Mouse (Mus musculus): ENCODE results near the gene Ubqln1.

Gene Ubqln1

GRCm38 (mm10) chr13:58197981-58198640 is 17.3 kb downstream of the Ubqln1 start:
- DNase-seq = no peak

- no peak for DNase-seq
Measured at GRCm38 (mm10) chr13:58197211-58197610, 18.2 kb downstream of the Ubqln1 start.

DNA sequence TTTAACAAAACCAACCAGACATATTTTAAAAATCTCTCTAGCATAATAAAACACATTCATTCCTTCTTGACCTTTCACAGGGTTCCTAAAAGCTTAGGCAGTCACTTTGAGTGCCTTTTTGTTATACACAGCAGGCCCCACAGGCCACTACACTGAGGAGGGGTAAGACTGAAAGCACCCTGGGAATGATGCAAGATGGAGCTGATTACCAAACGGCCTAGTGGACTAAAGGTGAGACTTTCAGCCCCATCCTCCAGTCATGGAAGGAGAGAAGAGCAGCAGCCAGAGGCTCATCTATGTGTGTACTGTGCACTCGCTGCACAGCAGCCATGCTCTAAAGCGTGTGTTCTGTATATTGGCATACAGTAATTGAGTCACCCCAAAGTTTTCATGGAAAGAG is 20.5 kb downstream of the Ubqln1 start:
- DNase-seq = no peak

DNA sequence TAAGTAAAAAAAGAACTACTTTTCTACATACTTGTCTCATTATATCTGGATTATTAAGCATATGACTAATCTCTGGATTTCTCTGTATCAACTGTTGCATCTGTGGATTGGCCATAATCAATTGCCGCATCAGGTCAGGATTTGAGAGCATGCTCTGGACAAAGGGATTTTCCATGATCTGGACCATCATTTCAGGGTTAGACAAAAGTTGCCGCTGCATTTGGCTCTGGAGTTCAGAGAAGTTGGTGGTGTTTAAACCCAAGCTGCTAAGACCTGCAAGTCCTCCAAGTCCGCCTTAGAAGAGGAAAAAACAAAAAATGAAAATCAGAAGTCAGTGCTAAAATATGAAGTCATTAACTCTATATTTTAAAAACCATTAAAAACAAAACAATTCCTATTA is 22.2 kb downstream of the Ubqln1 start:
- DNase-seq = no peak

DNA sequence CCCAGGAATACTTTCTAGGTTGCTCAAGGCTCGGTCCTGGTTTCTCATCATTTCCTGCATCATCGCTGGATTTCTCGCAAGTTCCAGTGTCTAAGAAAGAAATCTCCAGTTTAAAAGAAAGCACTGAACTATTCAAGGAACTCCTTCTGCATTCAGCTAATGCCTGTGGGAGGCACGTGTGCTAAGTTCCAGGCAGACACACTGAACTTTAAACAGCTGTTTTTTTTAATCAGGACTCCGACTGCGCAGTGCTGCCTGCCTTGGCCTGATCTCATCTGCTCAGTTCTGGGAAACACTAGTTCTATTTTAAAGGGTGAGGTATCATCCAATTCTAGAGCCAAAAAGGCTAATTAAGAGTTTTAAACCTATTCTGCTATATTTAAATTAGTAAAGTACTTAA is 23.3 kb downstream of the Ubqln1 start:
- DNase-seq = peak; percentile 35

- no peak for DNase-seq
Measured at GRCm38 (mm10) chr13:58191516-58191915, 23.9 kb downstream of the Ubqln1 start.

- DNase-seq = no peak
Measured at GRCm38 (mm10) chr13:58189473-58189872, 26.0 kb downstream of the Ubqln1 start.

DNA sequence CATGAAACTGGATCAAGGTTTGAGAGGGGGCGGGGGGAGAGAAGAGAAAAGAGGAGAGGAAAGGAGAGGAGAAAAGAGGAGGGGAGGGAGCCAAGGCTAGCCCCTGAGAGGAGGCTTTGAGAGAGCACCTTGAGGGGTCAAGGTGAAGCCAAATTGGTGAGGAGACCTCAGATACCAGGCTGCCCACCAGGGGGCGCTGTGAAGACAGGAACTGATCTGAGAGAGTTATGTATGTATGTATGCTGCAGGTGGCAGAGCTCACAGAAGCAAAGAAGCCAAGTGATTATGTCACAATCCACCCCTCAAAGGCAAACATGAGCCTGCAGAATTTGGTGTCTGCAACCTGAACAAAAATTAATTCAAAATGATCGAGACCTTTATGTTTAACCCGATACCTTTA is 27.0 kb downstream of the Ubqln1 start:
- peak; percentile 88 for DNase-seq

GRCm38 (mm10) chr13:58187751-58188150 is 27.7 kb downstream of the Ubqln1 start:
- no peak for DNase-seq

GRCm38 (mm10) chr13:58186281-58186680 is 29.2 kb downstream of the Ubqln1 start:
- no peak for DNase-seq

DNA sequence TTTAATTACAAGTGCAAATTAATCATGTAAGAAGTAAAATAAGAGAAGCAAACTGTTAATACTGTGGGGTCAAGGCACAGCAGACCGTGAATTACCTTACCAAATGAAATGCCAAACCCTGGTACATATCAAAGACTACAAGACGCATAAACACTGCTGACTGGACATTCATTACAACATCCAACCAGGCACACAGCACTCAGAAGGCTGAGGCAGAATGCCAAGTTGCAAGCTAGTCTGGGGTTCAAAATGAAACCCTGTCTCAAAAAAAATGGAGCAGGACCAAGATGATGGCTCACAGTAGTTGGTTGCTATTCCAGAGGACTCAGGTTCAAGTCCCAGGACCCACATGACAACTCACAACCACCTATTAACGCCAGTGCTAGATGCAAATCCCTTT is 31.3 kb downstream of the Ubqln1 start:
- DNase-seq = no peak

DNA sequence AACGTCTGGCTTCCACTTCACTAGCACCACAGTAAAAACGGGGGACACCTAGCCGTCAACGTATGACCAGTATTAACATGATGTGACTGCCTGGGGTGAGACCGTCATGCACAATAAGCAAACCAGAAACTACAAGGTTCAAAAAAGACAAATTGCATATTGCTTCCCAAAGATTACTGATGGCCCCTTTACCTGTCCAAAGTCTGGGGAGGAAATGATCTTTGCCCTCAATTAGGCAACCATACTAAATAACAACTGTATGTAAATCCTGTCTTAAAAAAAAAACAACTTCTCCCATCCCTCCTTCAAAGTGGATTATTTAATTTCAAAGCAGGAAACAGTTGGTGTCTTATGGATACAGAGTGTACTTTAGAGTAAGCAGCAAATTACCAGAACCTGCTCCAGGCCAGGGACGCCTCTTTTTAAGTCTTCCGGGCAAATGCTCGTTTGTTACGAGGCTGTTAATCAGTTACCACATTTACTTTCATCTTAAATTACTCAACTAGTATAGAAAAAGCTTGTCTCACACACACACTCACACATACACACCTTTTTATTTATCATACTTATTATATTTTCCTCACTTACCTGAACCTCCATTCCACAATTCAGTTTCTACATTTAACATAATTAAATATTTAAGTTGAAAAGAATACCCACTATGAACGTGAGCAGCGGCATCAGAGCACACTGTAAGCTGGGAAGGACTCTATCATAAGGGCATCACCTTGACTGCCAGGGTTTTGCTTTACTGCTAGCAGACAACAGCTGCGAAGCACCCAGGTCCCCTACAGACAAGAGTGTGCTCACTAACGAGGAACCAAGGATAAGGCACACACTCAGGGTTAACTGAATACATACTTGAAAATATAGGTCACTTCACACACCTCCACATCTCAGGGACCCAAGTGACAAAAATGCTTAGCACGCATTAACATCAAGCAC is 33.6 kb downstream of the Ubqln1 start:
- DNase-seq = no peak

GRCm38 (mm10) chr13:58177511-58178208 is 37.8 kb downstream of the Ubqln1 start:
- peak; percentile 100 for DNase-seq

DNA sequence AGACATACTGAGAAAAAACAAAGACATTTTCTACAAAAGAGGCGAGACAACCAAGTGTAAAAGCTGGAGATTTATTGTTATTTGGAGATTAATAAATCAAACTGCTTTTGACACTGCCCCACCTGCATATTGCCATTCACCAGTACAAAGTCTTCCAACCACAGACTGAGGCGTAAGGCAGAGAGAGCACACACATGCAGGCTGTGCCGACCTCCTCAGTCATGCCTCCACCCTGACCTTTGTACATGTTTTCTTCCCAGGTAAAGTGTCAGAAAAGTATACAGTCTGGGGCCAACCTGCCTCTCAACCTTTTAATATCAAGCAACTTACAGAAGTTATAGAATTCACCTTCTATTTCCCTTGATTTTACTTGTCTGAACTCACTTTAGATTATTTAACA is 39.3 kb downstream of the Ubqln1 start:
- no peak for DNase-seq

GRCm38 (mm10) chr13:58168119-58168518 is 47.3 kb downstream of the Ubqln1 start:
- DNase-seq = no peak

DNA sequence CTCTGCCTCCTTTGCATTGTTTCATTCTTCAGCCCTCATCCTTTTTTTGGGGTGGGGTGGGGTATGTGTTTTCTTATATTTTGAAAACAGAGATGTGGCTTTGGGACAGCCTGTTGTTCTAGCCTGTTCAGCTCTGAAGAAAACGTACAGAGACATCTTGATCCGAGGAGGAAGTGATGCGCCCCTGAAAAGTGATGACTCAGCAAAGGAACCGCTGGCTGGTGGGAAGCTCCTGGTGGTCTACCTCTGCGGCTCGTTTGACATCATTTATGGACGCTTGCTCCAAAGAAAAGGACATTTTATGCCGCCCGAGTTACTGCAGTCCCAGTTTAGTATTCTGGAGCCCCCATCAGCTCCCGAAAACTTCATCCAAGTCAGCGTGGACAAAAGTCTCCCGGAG is 52.1 kb downstream of the Ubqln1 start:
- DNase-seq = no peak

DNA sequence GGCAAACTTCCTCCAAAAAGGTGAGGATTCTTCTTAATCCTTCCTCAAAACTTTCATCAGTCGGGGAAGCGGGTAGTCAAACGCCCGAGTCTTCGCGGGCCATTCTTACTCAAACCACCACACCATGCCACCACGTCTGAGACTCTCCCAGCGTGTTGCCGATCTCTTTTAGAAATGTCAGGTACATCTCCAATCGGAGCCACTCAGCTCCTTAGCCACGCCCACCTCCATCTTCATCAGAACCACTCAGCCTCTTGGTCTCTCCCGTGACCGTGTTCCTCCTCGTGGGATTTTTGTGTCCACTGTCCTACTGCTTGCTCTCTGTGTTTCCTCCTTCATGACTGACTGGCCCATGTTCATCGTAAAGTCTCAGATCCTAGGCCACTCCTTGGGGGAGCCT is 54.7 kb downstream of the Ubqln1 start:
- DNase-seq = no peak

DNA sequence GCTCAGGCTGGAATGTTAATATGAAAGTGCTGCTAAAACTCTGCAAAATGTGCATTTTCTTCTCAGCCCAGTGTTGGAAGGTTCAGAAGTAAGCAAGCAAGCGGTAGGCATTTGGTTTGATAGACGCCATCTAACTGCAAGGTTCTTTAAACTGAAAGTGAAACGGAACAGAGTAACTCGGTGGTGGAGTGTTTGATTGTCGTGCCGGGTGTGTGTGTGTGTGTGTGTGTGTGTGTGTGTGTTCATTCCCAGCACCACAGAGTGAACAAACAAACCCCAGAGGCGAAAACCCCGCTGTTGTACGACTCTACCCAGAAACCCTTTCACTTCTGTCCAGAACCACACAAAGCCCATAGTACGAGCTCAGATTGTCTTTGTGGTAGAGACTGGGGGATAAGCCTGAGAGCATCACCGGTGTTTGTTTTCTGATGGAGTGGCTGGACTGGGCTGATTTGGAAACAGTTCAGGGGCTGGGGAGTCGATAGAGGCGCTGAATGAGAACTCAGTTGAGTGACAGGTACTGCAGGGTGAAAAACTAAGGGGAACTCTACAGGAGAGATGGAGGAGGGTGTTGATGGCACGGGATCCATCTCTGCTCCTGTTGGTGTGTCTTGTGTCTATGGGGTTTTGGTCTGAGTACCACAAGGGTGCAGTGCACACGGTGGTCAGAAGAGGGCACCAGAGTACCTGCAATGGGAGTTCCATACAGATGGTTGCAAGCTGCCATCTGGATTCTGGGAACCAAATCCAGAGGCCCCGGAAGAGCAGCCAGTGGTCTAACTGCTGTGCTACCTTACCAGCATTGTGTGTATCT is 57.1 kb downstream of the Ubqln1 start:
- peak; percentile 91 for DNase-seq

DNA sequence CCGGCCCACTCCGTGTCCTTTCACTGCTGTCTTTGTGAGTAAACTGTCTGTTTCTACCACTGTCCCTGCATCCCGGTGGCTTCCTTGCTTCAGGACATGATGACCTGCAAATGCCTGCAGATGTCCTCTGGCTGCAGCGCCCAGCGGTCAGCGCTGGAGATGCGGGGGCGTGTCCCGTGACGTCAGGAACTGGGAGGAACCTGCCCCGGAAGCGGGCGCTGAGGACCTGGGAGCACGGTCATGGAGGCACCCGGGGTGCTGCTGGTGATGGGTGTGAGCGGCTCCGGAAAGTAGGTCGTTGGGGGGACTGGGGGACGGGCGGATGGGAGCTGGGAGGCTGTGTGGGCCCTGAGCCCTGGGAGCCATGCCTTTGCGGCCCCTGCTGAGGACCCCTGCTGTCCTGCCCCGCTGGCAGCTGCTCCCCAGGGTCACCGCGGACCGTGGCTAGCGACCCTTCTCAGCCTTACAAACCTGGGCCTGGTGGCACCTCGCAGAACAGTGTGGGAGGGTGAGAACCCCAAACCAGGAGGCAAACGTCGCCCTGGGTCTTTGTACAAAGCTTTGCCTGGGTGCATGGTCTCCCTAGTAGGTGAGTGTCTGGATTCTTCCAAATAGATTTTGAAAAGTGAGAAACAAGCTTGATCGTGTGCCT is 57.9 kb downstream of the Ubqln1 start, which contains the start of gene Idnk:
TSS of gene Idnk (plus strand) at position 203 of the 652 bp plus-strand sequence.
- DNase-seq = peak; percentile 92

DNA sequence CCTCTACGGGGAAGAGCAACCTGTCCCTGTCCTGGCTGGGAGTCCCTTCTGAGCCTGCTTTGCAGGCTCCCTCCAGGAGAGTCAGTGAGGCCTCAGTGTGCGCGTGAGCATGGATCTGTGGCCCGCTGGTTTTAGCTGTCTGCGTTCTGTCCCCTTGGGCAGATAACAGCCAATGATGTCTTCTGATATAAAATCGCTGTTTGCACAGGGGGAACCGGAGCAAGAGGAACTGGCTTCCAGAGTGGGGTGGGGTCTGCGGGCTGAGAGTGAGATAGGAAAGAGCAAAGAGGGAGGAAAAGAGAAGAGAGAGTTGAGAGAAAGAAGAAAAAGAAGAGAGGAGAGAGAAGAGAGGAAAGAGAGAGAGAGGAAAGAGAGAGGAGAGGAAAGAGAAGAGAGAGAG is 58.4 kb downstream of the Ubqln1 start:
- no peak for DNase-seq

DNA sequence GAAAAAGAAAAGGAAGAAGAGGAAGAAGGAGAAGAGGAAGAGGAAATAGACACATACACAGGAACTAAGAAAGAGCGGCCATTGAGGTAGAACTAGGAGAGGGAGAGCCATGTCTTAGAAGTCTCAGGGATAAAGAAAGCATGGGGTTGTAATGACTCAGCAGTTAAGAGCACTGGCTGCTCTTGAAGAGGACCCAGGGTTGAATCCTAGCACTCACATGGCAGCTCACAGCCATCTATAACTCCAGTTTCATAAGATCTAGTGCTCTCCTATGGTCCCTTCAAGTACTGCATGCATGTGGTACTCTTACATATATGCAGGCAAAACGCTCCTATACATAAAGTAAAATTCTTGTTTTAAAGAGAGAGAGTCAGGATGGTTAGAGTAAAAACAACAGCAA is 59.4 kb downstream of the Ubqln1 start:
- no peak for DNase-seq

DNA sequence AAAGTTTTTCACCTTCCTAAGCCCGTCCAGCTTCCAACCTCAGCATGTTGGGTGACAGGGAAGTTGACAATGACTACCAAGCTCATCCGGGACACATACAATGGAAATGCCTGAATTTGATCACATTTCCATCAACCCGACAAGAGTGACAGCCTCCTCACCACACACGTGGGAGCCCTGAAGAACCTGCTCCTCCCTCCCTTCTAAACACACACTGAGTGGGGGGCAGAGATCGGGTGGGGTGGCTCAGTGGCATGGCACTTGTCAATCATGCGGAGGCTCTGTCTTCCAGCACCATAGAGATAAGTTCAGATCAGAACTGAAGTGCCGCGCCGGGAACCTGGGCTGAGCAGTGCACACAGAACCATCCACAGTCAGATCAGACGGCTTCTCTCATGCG is 65.0 kb downstream of the Ubqln1 start:
- no peak for DNase-seq
